Mouse (Mus musculus): ENCODE measurements around the gene Pam16. TPM values are rescaled to one million over a fixed set of nuclear protein-coding genes. Genes with fewer than 3 reads are reported as not detected.

Pam16 gene
- polyA plus RNA-seq, 1 experiment: not detected

DNA sequence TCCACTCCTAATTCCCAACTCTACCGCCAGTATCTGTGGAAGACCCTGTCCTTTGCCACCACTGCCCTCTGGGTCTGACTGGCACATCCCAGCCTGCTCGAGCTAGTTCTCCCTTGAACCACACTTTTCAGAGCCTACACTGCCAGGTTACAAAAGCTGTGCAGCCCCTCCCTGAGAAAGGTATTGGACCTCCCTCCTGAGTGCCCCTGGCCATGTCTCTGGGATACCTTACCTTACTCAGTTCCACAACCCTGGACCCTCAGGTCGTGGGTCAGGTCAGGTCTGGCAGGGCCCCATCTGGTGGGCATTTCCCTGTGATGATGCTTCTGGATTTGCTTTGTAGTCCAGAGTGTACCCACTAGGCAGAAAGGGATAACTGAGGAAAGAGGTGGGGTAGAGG lies 25.2 kb downstream of the Pam16 start:
- TF ChIP-seq POLR2A (IDR thresholded peaks at IDR 0.05; ENCODE audit: insufficient read depth, low read depth, low read length) (no peak), CTCF (IDR thresholded peaks at IDR 0.05; ENCODE audit: insufficient read depth, low read depth, low read length) (no peak)
- H3K4me1 ChIP-seq (ENCODE audit: control insufficient read depth, insufficient read depth, low read length): peaks cover 50% of the 10 kb centered on the region
- 82% methylated on average over 3 of the region's 3 CpGs for WGBS
- no peak overlapping the region for H3K27ac ChIP-seq (ENCODE audit: insufficient read depth, low read depth, low read length)
- H3K4me3 ChIP-seq (ENCODE audit: insufficient read depth, low read depth, low read length): no peak overlapping the region

GRCm38 (mm10) chr16:4598891-4599543 lies 25.8 kb downstream of the Pam16 start:
- H3K4me1 ChIP-seq (ENCODE audit: control insufficient read depth, insufficient read depth, low read length): peaks cover 50% of the 10 kb centered on the region
- H3K27ac ChIP-seq (ENCODE audit: insufficient read depth, low read depth, low read length): no peak overlapping the region
- no peak for TF ChIP-seq POLR2A (IDR thresholded peaks at IDR 0.05; ENCODE audit: insufficient read depth, low read depth, low read length)
- TF ChIP-seq CTCF (IDR thresholded peaks at IDR 0.05; ENCODE audit: insufficient read depth, low read depth, low read length): no peak
- no peak overlapping the region for H3K4me3 ChIP-seq (ENCODE audit: insufficient read depth, low read depth, low read length)
- WGBS: 34% methylated on average over 6 of the region's 6 CpGs

DNA sequence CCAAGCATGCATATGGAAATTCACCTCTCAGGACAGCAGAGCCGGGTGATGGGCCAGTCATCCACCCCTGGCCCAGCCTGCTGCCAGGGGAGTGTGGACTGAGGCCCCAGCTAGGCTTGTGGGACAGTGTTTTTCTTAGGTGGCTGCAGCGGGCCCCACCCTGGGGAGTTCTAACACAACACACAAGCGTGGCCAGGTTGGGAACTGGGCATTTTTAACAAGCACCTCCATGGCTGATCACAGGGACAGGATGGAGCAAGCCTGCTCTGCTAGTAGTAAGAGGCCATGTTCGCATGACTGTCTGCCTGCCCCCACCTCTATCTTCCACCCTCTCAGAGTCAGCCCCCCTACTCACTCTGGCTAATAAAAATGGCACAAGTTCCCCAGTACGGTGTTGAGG lies 26.7 kb downstream of the Pam16 start:
- TF ChIP-seq POLR2A (IDR thresholded peaks at IDR 0.05; ENCODE audit: insufficient read depth, low read depth, low read length) (no peak), CTCF (IDR thresholded peaks at IDR 0.05; ENCODE audit: insufficient read depth, low read depth, low read length) (no peak)
- H3K27ac ChIP-seq (ENCODE audit: insufficient read depth, low read depth, low read length): no peak overlapping the region
- peaks cover 48% of the 10 kb centered on the region for H3K4me1 ChIP-seq (ENCODE audit: control insufficient read depth, insufficient read depth, low read length)
- no peak overlapping the region for H3K4me3 ChIP-seq (ENCODE audit: insufficient read depth, low read depth, low read length)
- whole genome bisulfite sequencing: 87% methylated on average over 5 of the region's 5 CpGs

- 73% methylated on average over 7 of the region's 7 CpGs for WGBS
- Histone ChIP-seq H3K4me3 (ENCODE audit: insufficient read depth, low read depth, low read length) (no peak overlapping the region), H3K4me1 (ENCODE audit: control insufficient read depth, insufficient read depth, low read length) (peaks cover 41% of the 10 kb centered on the region), H3K27ac (ENCODE audit: insufficient read depth, low read depth, low read length) (no peak overlapping the region)
- TF ChIP-seq CTCF (IDR thresholded peaks at IDR 0.05; ENCODE audit: insufficient read depth, low read depth, low read length): no peak
These were observed 27.5 kb downstream of the Pam16 start for GRCm38 (mm10) chr16:4597296-4597695.

DNA sequence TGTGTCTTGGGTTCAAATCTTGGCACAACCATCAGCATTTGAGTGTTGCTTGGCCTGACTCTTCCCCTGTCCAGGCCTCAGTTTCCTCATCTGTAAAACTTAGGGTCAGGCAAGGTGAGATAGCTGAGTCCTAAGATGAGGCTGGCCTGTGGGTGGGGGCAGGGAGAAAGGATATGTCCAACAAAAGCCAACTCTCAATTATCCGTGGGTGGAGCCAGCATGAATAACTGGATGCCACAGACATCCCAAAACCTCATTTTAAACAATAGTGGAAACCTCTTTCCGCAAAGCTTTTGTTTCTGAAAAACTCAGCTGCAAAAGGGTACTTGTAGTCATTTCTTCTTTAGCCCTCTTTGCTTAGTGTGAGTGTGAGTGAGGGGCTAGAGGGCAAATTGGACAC lies 28.0 kb downstream of the Pam16 start:
- Histone ChIP-seq H3K4me3 (ENCODE audit: insufficient read depth, low read depth, low read length) (no peak overlapping the region), H3K27ac (ENCODE audit: insufficient read depth, low read depth, low read length) (no peak overlapping the region), H3K4me1 (ENCODE audit: control insufficient read depth, insufficient read depth, low read length) (peaks cover 39% of the 10 kb centered on the region)
- TF ChIP-seq CTCF (IDR thresholded peaks at IDR 0.05; ENCODE audit: insufficient read depth, low read depth, low read length): no peak
- TF ChIP-seq POLR2A (IDR thresholded peaks at IDR 0.05; ENCODE audit: insufficient read depth, low read depth, low read length): no peak
- 34% methylated on average over 2 of the region's 2 CpGs for WGBS

DNA sequence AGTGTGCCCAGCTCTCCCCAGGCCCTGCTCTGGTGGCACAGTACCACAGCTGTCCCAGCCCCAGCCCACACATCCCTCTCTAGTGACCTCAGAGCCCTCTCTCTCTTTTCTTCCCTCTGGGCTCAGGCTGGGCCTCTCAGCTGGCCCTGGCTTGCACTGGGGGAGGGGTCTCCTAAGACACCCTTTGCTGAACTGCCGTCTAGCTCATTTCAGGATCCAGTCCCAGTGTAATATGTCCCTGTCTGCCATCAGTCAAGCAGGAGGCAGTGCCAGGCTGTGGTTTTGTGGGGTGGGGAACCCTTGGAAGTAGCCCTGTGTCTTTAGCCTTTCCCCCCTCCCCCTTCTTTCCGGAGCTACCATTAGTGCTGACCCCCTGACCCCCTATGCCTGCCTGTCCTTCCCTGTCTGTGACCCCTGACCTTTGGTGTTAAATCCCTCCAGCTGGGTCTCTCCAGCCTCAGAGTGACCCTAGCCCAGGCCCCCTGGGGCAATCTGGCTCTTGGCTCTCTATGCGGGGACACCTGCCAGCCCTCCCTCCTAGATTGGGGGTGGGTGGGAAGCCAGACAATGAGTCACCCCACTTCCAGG lies 28.6 kb downstream of the Pam16 start:
- H3K27ac ChIP-seq (ENCODE audit: insufficient read depth, low read depth, low read length): no peak overlapping the region

DNA sequence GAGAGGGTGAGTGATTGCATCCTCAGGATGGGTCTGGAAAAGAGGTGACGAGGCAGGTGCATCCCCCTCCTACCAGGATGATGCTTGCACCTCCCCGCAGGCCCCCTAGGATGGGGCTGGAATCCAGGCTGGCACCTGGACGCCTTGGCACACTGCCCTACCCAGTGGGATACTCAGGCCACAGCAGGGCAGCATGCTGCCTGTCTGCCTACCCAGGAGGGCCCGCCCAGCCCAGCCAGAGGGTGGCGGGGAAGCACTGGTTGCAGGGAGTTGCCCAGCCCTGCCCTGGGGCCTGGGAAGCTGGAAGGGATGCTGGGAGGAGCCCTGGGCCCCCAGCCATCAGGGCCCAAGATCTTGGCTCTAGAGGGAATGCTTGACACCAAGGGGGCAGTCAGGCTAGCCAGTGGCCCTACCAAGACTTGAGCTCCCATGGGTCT lies 29.2 kb downstream of the Pam16 start:
- no peak for TF ChIP-seq POLR2A (IDR thresholded peaks at IDR 0.05; ENCODE audit: insufficient read depth, low read depth, low read length)
- TF ChIP-seq CTCF (IDR thresholded peaks at IDR 0.05; ENCODE audit: insufficient read depth, low read depth, low read length): no peak
- Histone ChIP-seq H3K27ac (ENCODE audit: insufficient read depth, low read depth, low read length) (no peak overlapping the region), H3K4me1 (ENCODE audit: control insufficient read depth, insufficient read depth, low read length) (peaks cover 39% of the 10 kb centered on the region), H3K4me3 (ENCODE audit: insufficient read depth, low read depth, low read length) (peak overlapping the region; percentile 80)
- WGBS: 29% methylated on average over 5 of the region's 5 CpGs

More for the DNA sequence above, 28.6 kb downstream of the Pam16 start:
- TF ChIP-seq CTCF (IDR thresholded peaks at IDR 0.05; ENCODE audit: insufficient read depth, low read depth, low read length): no peak
- TF ChIP-seq POLR2A (IDR thresholded peaks at IDR 0.05; ENCODE audit: insufficient read depth, low read depth, low read length): no peak
- 29% methylated on average over 3 of the region's 3 CpGs for WGBS
- Histone ChIP-seq H3K4me1 (ENCODE audit: control insufficient read depth, insufficient read depth, low read length) (peaks cover 39% of the 10 kb centered on the region), H3K4me3 (ENCODE audit: insufficient read depth, low read depth, low read length) (peak overlapping the region; percentile 80; the same call in 1 of the 2 replicates)

GRCm38 (mm10) chr16:4594814-4595526 lies 29.8 kb downstream of the Pam16 start:
- TF ChIP-seq POLR2A (IDR thresholded peaks at IDR 0.05; ENCODE audit: insufficient read depth, low read depth, low read length) (no peak), CTCF (IDR thresholded peaks at IDR 0.05; ENCODE audit: insufficient read depth, low read depth, low read length) (no peak)
- peaks cover 39% of the 10 kb centered on the region for H3K4me1 ChIP-seq (ENCODE audit: control insufficient read depth, insufficient read depth, low read length)
- no peak overlapping the region for H3K27ac ChIP-seq (ENCODE audit: insufficient read depth, low read depth, low read length)
- H3K4me3 ChIP-seq (ENCODE audit: insufficient read depth, low read depth, low read length): peak overlapping the region; percentile 80
- 2% methylated on average over 50 of the region's 52 CpGs for WGBS
